Mouse (Mus musculus): ENCODE data around the gene Cpt1a. TPM values are rescaled to one million over a fixed set of nuclear protein-coding genes. Genes with fewer than 3 reads are reported as not detected.

The Cpt1a gene
- polyA plus RNA-seq, 1 experiment from 2014 or later: 5.7 TPM

DNA sequence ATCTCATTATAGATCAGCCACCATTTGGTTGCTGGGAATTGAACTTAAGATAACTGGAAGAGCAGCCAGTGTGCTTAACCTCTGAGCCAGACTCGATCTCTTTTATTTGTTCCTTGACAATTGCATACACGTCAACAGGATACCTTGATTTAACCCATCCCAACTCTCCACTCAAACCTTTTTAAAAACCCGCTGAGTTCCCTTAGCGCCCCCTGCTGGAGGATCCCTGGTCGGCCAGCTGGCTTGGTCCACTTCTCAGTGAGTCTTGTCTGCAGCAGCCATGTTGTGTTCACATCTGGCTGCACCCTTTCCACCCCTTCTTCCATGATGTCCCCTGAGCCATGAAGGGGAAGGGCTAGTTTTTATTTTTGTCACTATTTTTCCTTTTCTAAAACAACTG is 33.0 kb downstream of the Cpt1a start:
- Histone ChIP-seq H3K27ac (replicated peaks) (no peak overlapping the region), H3K27me3 (replicated peaks; ENCODE audit: low read depth, poor library complexity, severe bottlenecking) (no peaks in the 10 kb centered on the region), H3K36me3 (replicated peaks) (no peaks in the 10 kb centered on the region), H3K9me3 (no peaks in the 10 kb centered on the region), H3K4me3 (no peak overlapping the region), H3K4me1 (peaks cover 6% of the 10 kb centered on the region)
- peak; percentile 39 for DNase-seq (ENCODE audit: low spot score)
- WGBS: 67% methylated on average over 5 of the region's 5 CpGs

DNA sequence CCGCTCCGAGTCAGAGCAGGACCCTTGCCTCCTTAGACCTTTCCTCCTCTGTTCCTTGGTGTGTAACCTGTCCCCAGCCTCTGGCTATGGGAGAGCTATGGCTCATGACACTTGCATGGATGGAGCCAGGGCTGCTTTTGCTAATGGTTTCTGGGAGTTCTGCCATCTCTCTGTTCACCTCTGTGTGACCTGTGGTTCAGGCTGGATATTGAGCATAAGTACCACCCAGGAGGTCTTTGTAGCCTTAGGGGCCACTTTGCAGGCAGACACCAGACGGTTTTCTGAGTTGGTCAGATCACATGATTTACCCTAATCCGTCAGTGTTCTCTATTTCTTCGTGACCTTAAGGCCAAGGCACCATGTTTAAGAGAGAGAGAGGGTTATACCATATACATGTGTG is 34.4 kb downstream of the Cpt1a start:
- Histone ChIP-seq H3K4me1 (peaks cover 6% of the 10 kb centered on the region), H3K9me3 (no peaks in the 10 kb centered on the region), H3K27me3 (replicated peaks; ENCODE audit: low read depth, poor library complexity, severe bottlenecking) (no peaks in the 10 kb centered on the region), H3K27ac (replicated peaks) (no peak overlapping the region), H3K36me3 (replicated peaks) (no peaks in the 10 kb centered on the region), H3K4me3 (no peak overlapping the region)
- 72% methylated on average over 5 of the region's 5 CpGs for WGBS
- DNase-seq (ENCODE audit: low spot score): no peak

DNA sequence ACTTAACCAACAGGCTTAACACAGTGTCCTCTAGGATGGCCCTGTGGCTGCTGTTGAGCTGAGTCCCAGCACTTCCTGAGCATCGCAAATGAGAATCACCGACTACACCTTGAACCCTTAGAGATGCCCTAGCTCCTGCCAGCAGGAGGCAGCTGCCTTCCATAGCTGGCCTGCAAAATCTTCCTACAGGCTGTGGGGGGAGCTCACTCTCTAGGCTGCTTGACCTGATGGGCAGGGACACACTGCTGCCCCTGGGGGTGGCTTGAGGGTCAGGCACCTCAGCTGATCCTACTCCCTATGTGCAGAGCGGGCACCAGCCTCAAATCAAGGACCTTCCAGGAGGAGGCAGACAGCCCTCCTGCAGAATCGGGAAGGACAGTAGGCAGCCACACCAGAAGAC is 35.5 kb downstream of the Cpt1a start:
- Histone ChIP-seq H3K9me3 (no peaks in the 10 kb centered on the region), H3K27ac (replicated peaks) (no peak overlapping the region), H3K27me3 (replicated peaks; ENCODE audit: low read depth, poor library complexity, severe bottlenecking) (no peaks in the 10 kb centered on the region), H3K4me3 (no peak overlapping the region), H3K36me3 (replicated peaks) (no peaks in the 10 kb centered on the region), H3K4me1 (peaks cover 6% of the 10 kb centered on the region)
- no peak for DNase-seq (ENCODE audit: low spot score)
- WGBS: 78% methylated on average over 4 of the region's 4 CpGs

DNA sequence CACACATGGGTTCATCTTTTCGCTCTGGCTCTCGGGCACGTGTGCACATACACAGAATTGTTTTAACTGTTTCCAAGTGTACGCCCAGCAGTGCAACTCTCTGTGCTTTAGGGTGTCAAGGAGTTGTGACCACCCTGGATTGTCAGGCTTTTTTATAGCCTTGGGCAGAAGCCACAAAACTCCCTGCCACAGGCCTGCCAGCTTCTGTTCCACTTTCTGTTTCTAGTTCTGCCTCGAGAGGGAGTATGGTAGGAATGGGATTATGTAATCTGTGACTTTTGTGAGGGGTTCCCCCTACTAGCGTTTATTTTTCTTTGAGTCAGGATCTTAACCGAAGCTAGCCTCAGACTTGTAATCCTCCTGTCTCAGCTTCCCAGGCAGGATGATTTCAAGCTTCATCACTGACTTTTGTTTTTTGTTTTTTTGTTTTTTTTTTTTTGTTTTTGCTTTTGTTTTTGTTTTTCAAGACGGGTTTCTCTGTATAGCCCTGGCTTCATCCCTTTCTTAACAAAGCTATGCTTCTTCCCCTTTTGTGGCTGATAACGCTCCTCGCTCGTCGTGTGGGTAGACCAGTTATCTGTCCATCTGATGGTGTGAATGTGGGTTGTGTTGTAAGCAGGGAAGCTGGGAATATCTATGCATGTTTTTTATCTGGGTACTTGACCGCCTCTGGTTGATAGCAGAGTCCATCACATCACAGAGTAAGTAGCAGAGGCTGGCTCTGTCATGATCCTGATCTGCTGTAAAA is 37.9 kb downstream of the Cpt1a start:
- no peaks in the 10 kb centered on the region for H3K36me3 ChIP-seq (replicated peaks)
- H3K9me3 ChIP-seq: no peaks in the 10 kb centered on the region
- no peaks in the 10 kb centered on the region for H3K27me3 ChIP-seq (replicated peaks; ENCODE audit: low read depth, poor library complexity, severe bottlenecking)
- no peak for DNase-seq (ENCODE audit: low spot score)
- 88% methylated on average over 13 of the region's 13 CpGs for WGBS
- 0 out of 2 replicates have a peak, but pooled peaks cover 2% of the 10 kb centered on the region for H3K4me1 ChIP-seq
- no peak overlapping the region for H3K27ac ChIP-seq (replicated peaks)
- no peak overlapping the region for H3K4me3 ChIP-seq

DNA sequence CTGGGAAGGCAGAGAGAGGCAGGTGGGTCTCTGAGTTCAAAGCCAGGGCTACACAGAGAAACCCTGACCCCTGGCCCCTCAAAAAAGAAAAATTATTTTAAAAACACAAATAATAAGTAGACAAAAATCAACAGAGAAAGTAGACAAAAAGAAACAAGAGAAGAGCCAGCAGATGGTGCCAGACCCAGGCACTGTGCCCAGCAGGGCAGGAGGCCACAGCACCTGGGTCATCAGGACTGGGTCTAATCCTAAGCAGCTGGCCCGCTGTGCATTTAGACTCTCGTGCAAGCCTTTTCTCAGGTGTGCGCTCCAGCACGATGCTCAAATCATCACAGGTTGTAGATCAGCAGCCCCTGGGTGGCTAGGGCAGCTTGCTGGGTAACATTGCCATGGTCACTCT is 41.4 kb downstream of the Cpt1a start:
- no peaks in the 10 kb centered on the region for H3K9me3 ChIP-seq
- DNase-seq (ENCODE audit: low spot score): no peak
- WGBS: 89% methylated on average over 4 of the region's 4 CpGs

DNA sequence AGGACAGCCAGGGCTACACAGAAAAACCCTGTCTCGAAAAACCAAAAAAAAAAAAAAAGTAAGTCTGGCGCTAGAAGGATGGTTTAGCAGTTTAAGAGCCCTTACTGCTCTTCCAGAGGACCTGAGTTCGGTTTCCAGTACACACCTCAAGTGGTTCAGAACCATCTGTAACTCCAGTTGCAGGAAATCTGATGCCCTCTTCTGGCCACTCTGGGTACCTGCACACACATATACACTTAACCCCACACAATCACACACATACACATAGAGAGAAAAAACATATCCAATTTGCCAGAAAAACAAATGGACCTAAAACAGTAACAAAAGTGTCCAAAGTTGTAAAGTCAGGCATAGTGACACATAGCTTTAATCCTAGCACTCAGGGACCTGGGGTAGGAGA is 43.0 kb downstream of the Cpt1a start:
- DNase-seq (ENCODE audit: low spot score): no peak
- Histone ChIP-seq H3K27ac (replicated peaks) (no peak overlapping the region), H3K4me1 (no peaks in the 10 kb centered on the region), H3K9me3 (no peaks in the 10 kb centered on the region), H3K36me3 (replicated peaks) (no peaks in the 10 kb centered on the region), H3K4me3 (no peak overlapping the region), H3K27me3 (replicated peaks; ENCODE audit: low read depth, poor library complexity, severe bottlenecking) (no peaks in the 10 kb centered on the region)
- 93% methylated on average over 3 of the region's 3 CpGs for WGBS

More for the DNA sequence above, 41.4 kb downstream of the Cpt1a start:
- Histone ChIP-seq H3K27ac (replicated peaks) (no peak overlapping the region), H3K36me3 (replicated peaks) (no peaks in the 10 kb centered on the region), H3K4me1 (no peaks in the 10 kb centered on the region), H3K27me3 (replicated peaks; ENCODE audit: low read depth, poor library complexity, severe bottlenecking) (no peaks in the 10 kb centered on the region), H3K4me3 (no peak overlapping the region)

DNA sequence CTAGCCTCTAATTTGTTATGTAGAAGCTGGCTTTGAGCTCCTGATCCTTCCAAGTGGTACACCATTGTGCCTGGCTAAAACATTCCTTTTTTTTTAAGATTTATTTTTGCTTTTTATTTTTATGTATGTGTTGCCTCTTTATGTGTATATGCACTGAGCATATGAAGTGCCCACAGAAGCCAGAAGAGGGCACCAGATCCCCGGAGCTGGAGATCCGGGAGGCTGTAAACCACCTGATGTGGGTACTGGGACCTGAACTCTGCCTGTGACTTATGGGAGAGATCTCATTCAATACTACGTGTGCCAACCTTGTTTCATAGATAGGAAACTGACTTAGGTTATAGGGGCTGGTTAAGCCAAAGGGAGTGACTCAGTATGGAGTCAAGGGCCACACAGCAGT is 46.1 kb downstream of the Cpt1a start:
- 89% methylated on average over 3 of the region's 3 CpGs for WGBS
- no peaks in the 10 kb centered on the region for H3K36me3 ChIP-seq (replicated peaks)
- H3K4me1 ChIP-seq: no peaks in the 10 kb centered on the region
- H3K27me3 ChIP-seq (replicated peaks; ENCODE audit: low read depth, poor library complexity, severe bottlenecking): no peaks in the 10 kb centered on the region
- H3K9me3 ChIP-seq: no peaks in the 10 kb centered on the region
- H3K27ac ChIP-seq (replicated peaks): no peak overlapping the region
- DNase-seq (ENCODE audit: low spot score): no peak
- no peak overlapping the region for H3K4me3 ChIP-seq

DNA sequence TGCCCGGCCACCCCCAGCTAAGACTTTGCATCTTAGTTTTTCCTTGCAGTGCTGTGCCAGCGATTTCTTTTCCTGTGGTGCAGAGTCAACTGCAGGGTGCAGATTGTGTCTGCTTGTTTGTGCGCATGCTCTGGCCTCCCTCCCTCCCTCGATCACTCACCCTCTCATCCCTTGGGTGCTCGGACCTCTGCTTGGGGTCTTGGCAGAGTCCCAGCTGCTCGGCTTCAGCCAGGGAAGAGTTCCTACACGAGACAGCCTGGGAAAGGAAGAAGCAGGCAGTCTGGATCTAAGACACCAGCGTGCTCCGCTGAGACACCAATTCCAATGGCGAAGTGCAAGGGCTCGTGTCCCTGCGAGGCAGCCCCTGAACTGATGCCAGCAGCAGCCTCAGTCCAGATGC is 51.2 kb downstream of the Cpt1a start:
- no peaks in the 10 kb centered on the region for H3K27me3 ChIP-seq (replicated peaks; ENCODE audit: low read depth, poor library complexity, severe bottlenecking)
- H3K36me3 ChIP-seq (replicated peaks): no peaks in the 10 kb centered on the region
- no peak overlapping the region for H3K4me3 ChIP-seq
- no peak for DNase-seq (ENCODE audit: low spot score)
- H3K4me1 ChIP-seq: peaks cover 4% of the 10 kb centered on the region
- no peak overlapping the region for H3K27ac ChIP-seq (replicated peaks)
- WGBS: 72% methylated on average over 12 of the region's 12 CpGs
- H3K9me3 ChIP-seq: no peaks in the 10 kb centered on the region

DNA sequence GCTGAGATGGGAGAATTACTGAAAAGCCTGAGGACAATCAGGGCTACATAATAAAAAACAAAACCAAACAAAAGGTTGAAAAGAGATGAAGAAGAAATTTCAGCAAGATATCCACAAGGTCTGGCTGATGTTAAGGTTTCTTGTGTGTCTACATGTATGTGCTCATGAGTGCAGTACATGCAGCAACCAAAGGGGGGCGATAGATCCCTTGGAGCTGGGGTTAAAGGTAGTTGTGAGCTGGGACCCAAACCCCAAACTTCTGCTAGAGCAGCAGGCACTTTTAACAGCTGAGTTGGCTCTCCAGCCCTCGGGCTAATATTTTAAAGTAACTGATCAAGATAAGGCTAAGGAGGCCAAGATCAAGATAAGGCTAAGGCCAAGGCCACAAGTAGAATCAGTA is 51.9 kb downstream of the Cpt1a start:
- Histone ChIP-seq H3K36me3 (replicated peaks) (no peaks in the 10 kb centered on the region), H3K4me3 (no peak overlapping the region), H3K27ac (replicated peaks) (no peak overlapping the region), H3K9me3 (no peaks in the 10 kb centered on the region), H3K27me3 (replicated peaks; ENCODE audit: low read depth, poor library complexity, severe bottlenecking) (no peaks in the 10 kb centered on the region), H3K4me1 (peaks cover 4% of the 10 kb centered on the region)
- no peak for DNase-seq (ENCODE audit: low spot score)
- WGBS: 63% methylated on average over 2 of the region's 2 CpGs

DNA sequence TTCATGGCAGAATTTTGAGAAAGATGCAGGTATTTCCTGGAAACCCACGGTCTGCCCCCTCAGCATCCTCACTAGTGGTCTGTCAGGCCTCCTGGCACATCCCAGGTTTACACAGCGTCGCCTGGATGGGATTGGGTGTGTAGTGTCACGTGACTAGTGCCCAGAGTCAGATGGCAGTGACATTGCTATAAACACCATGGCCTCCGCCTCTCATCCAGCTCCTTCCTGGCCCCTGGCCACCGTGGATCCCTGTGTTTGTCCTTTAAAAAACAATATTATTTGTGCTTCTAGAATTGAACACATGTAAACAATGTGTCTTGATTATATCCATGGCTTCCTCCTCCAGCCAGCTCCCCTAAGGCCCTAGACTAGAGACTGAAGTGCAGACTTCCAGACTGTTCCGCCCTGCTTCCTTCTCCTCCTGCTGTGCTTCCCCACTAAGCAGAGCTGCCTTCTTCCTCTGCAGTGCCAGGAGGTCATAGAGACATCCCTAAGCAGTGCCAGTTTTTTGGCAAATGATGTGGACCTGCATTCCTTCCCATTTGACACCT is 53.9 kb downstream of the Cpt1a start:
- H3K4me1 ChIP-seq: peaks cover 4% of the 10 kb centered on the region
- 67% methylated on average over 7 of the region's 7 CpGs for WGBS
- H3K4me3 ChIP-seq: no peak overlapping the region
- no peak for DNase-seq (ENCODE audit: low spot score)
- H3K9me3 ChIP-seq: no peaks in the 10 kb centered on the region
- no peaks in the 10 kb centered on the region for H3K27me3 ChIP-seq (replicated peaks; ENCODE audit: low read depth, poor library complexity, severe bottlenecking)
- no peak overlapping the region for H3K27ac ChIP-seq (replicated peaks)
- no peaks in the 10 kb centered on the region for H3K36me3 ChIP-seq (replicated peaks)

DNA sequence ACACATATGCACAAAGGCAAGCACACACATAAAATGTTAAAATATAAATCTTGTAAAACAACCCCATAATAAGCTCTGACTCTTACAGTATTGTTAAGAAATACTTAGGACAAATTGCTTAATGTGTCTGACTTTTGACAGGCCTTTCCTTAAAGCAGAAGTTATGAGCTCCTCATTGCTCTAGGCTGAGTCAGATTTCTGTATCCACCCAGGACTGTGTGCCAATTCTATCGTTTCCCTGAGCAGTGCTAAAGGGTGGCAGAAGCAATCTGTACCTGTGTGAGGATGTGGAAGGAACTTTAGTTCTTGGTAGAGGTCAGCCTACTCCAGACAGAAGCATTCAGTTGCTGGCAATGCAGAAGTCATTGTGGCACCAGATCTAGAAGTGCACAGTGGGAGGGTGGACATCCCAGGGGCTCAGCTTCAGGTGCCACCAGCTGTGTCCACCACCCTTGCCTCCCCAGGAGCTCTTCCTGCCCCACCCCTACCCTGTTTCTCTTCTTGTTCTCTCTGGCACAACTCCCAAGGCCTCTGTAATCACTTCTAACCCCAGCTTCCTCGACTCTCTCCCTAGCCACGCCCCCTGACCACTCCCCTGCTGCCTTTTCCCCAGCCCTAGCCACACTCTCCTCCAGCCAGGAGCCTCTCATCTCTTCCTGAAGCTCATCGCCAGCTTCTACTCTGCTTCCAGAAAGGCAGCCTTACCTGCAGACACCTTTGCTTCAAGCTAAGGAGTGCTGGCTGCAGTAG is 55.0 kb downstream of the Cpt1a start:
- WGBS: 32% methylated on average over 4 of the region's 4 CpGs
- no peaks in the 10 kb centered on the region for H3K36me3 ChIP-seq (replicated peaks)
- H3K4me3 ChIP-seq: no peak overlapping the region
- no peak overlapping the region for H3K27ac ChIP-seq (replicated peaks)
- H3K4me1 ChIP-seq: peaks cover 4% of the 10 kb centered on the region
- H3K9me3 ChIP-seq: no peaks in the 10 kb centered on the region
- DNase-seq (ENCODE audit: low spot score): no peak
- H3K27me3 ChIP-seq (replicated peaks; ENCODE audit: low read depth, poor library complexity, severe bottlenecking): no peaks in the 10 kb centered on the region

DNA sequence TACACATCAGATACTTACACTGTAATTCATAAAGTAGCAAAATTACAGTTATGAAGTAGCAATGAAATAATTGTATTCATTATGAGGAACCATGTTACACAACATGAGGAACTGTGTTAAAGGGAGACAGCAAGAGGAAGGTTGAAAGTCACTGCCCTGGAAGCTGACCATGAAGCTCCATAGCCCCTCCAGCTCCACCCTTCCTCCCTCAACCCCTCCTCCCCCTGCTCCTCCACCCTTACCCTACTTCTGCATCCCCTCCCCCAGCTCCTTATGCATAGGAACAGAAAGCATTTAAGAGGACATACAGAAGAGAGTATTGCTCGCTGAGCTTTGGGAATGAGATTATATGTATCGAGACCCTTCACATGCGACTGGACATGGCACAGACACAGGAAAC is 56.5 kb downstream of the Cpt1a start:
- Histone ChIP-seq H3K36me3 (replicated peaks) (no peaks in the 10 kb centered on the region), H3K4me1 (peaks cover 4% of the 10 kb centered on the region), H3K4me3 (no peak overlapping the region), H3K27ac (replicated peaks) (no peak overlapping the region), H3K27me3 (replicated peaks; ENCODE audit: low read depth, poor library complexity, severe bottlenecking) (no peaks in the 10 kb centered on the region), H3K9me3 (no peaks in the 10 kb centered on the region)
- 90% methylated on average over 3 of the region's 3 CpGs for WGBS
- DNase-seq (ENCODE audit: low spot score): no peak

DNA sequence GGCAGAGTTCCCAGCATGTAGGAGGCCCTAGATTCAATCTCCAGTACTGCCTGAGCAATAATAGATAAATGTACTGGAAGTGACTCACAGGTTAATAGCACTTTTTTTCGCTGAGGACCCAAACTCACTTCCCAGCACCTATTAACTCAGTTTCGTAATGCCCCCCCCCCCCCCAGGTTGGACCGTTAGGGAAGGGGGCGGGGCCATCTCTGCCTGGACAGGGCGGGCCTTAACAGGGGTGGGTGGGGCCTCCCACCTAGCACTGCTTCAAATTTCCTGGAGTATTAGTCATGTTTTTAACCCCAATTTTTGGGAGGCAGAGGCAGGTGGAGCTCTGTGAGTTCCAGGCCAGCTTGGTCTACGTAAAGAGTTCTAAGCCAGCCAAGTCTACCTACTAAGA is 65.9 kb downstream of the Cpt1a start:
- Histone ChIP-seq H3K4me3 (no peak overlapping the region), H3K36me3 (replicated peaks) (no peaks in the 10 kb centered on the region), H3K27me3 (replicated peaks; ENCODE audit: low read depth, poor library complexity, severe bottlenecking) (peaks cover 10% of the 10 kb centered on the region), H3K9me3 (peaks cover 9% of the 10 kb centered on the region), H3K27ac (replicated peaks) (no peak overlapping the region), H3K4me1 (peaks cover 8% of the 10 kb centered on the region)
- no peak for DNase-seq (ENCODE audit: low spot score)
- WGBS: 68% methylated on average over 6 of the region's 6 CpGs
